Mouse (Mus musculus) heart, adult 2 months (tissue): ENCODE measurements around the gene Plxna1.

ENCODE experiments used
- CTCF ChIP-seq: fragments of 200-600 bp; IDR thresholded peaks from 2 replicates; pipeline ENCODE4 v1.8.1; 2022; ENCODE audit warnings: antibody characterized with exemption, mild to moderate bottlenecking, moderate library complexity
- POLR2A ChIP-seq: fragments of 200-500 bp; IDR thresholded peaks from 2 replicates; pipeline ENCODE4 v1.6.1; 2011; ENCODE audit warnings: mild to moderate bottlenecking, low read depth, low read length, control low read depth; ENCODE audit not compliant: insufficient read depth

- TF ChIP-seq POLR2A (no peak), CTCF (no peak)
These were observed 35.5 kb upstream of the Plxna1 start for GRCm38 (mm10) chr6:89397919-89398318.
